Mouse (Mus musculus): ENCODE results near the gene Robo3. TPM values are rescaled to one million over a fixed set of nuclear protein-coding genes. Genes with fewer than 3 reads are reported as not detected.

Robo3 gene
- total and polyA plus RNA-seq, 3 experiments: 0.29 TPM; not detected in 2

DNA sequence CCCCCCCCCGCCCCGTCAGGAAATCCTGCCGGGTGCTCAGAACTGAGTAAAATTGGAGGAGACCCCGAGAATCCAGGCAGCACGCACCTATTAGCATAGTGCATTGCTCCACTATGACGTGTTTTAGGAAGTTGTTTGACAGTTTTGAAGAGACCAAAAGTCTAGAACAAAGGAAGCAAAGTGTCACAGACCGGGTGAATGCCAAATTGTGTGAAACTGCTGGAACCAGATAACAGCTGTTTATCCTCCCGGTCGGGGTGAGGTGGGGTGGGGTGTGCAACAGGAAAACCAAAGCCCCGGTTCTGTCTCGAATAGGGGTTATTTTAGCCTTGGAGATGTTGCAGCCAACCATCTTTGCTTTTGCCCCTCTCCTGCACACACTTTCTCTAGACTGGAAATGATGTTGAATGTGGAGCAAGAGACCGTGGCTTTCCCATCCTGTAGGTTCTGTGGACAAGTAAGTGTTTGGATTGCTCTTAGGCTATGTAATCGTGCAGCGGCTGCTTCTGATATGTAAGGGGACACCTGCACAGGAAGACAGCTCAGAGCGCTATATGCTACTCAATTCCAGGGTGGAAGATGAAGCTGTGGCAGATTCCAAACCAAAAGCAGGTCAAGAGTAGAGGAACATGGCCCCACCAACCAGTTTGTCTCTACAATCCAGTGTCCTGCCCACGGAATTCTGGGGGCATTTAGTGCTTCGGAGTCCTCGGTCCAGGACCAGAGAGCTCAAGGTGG is 946 bp upstream of the Robo3 start:
- H3K4me1 ChIP-seq (ENCODE audit: control insufficient read depth, insufficient read depth, low read length): no peaks in the 10 kb centered on the region
- H3K36me3 ChIP-seq (ENCODE audit: control insufficient read depth, insufficient read depth, low read length): no peaks in the 10 kb centered on the region
- H3K79me2 ChIP-seq (replicated peaks; ENCODE audit: control insufficient read depth, insufficient read depth, low read length): no peaks in the 10 kb centered on the region
- no peak overlapping the region for H3K9ac ChIP-seq (ENCODE audit: low read depth, low read length)
- 5% methylated on average over 18 of the region's 18 CpGs for WGBS
- no peak for DNase-seq
- no peak for TF ChIP-seq EP300 (IDR thresholded peaks at IDR 0.05; ENCODE audit: insufficient read depth, low read depth, low read length)
- no peak for TF ChIP-seq POLR2A (IDR thresholded peaks at IDR 0.05; ENCODE audit: insufficient read depth, low read depth, low read length)
- TF ChIP-seq CTCF (IDR thresholded peaks at IDR 0.05): no peak
- H3K27ac ChIP-seq: no peak overlapping the region
- intact Hi-C loops (cut with DNase I): no loop called here
- peaks cover 6% of the 10 kb centered on the region; the same call in 1 of the 2 replicates for H3K27me3 ChIP-seq (ENCODE audit: control insufficient read depth, insufficient read depth, low read length)
- no peak overlapping the region for H3K4me3 ChIP-seq

DNA sequence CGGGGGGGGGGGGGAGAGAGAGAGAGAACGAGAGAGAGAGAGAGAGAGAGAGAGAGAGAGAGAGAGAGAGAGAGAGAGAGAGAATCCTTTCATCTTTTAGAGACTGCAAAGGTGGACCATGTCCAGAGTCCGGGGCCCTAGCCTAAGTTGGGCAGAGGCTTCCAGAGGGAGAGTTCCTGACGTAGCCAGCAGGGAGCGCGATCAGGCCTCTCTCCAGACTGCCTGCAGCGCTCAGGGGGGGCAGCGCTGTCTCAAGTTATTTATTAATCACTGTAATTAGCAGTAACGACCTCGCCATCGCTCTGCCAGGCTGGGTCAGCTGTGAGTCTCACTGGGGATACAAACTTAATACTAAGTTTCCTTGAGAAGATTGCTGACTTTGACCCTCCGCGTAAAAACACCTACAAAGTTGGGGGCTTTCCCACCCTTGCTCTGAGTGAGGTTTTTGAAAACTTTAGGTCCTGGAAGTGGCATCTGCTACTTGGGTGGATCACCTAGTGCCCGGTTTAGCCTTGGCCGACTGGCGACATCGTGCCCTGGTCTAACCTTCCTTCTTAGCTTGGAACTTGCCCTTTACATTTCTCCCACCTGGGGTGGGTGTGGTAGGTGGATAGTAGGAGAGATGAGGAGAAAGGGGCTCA is 900 bp downstream of the Robo3 start:
- Histone ChIP-seq H3K27ac (no peak overlapping the region), H3K4me3 (no peak overlapping the region), H3K4me1 (ENCODE audit: control insufficient read depth, insufficient read depth, low read length) (no peaks in the 10 kb centered on the region), H3K9ac (ENCODE audit: low read depth, low read length) (no peak overlapping the region), H3K36me3 (ENCODE audit: control insufficient read depth, insufficient read depth, low read length) (no peaks in the 10 kb centered on the region), H3K79me2 (replicated peaks; ENCODE audit: control insufficient read depth, insufficient read depth, low read length) (no peaks in the 10 kb centered on the region), H3K27me3 (ENCODE audit: control insufficient read depth, insufficient read depth, low read length) (peaks cover 6% of the 10 kb centered on the region; the same call in 1 of the 2 replicates)
- intact Hi-C loops (cut with DNase I): no loop called here
- TF ChIP-seq CTCF (IDR thresholded peaks at IDR 0.05) (peak; percentile 70), POLR2A (IDR thresholded peaks at IDR 0.05; ENCODE audit: insufficient read depth, low read depth, low read length) (no peak)
- DNase-seq: peak in 1 of 2 experiments; percentile 63
- WGBS: 3% methylated on average over 16 of the region's 17 CpGs

DNA sequence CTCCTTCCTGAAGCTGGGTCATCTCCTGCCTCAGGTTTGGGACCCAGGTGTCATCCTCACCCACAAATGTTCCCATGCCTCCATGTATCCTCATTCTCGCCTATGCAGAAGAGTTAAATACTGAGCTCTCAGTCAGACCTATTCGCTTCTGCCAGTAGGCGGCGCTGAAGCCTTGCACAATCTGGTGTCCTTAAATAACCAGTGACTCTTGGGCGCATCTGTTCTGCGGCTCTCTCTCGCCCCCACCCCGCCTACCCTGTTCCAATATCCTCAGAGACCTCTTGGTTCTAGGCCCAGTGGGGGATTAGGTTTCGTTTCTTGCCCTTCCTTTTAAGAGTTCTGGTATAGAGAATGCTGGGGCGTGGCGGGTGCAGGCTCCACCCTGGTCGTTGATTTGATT is 2.5 kb downstream of the Robo3 start:
- 4% methylated on average over 12 of the region's 12 CpGs for WGBS
- TF ChIP-seq EP300 (IDR thresholded peaks at IDR 0.05; ENCODE audit: insufficient read depth, low read depth, low read length) (peak; percentile 82), CTCF (IDR thresholded peaks at IDR 0.05) (peak; percentile 98; the same call in 1 of the 2 replicates), POLR2A (IDR thresholded peaks at IDR 0.05; ENCODE audit: insufficient read depth, low read depth, low read length) (no peak)

DNA sequence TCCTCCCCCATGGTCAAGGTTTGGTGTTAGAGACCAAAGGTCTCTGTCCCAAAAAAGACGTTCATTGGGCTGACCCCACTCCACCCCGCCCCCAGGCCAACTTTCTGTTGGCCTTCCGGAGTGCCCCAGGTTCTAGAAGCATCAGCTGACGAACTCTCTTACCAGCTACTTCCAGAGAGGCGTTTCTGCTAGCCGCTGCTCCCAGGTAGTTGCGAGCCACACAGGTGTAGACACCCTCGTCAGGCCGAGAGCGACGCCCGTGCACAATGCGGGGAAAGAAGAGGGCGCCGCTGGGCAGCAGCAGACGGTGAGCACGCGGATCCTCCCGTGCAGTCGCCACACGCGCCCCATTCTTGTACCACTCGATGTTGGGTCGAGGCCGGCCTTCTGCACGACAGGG is 3.7 kb downstream of the Robo3 start:
- Histone ChIP-seq H3K4me3 (no peak overlapping the region), H3K79me2 (replicated peaks; ENCODE audit: control insufficient read depth, insufficient read depth, low read length) (no peaks in the 10 kb centered on the region), H3K36me3 (ENCODE audit: control insufficient read depth, insufficient read depth, low read length) (no peaks in the 10 kb centered on the region), H3K27me3 (ENCODE audit: control insufficient read depth, insufficient read depth, low read length) (peaks cover 1% of the 10 kb centered on the region; the same call in 1 of the 2 replicates), H3K27ac (no peak overlapping the region), H3K4me1 (ENCODE audit: control insufficient read depth, insufficient read depth, low read length) (no peaks in the 10 kb centered on the region), H3K9ac (ENCODE audit: low read depth, low read length) (no peak overlapping the region)
- intact Hi-C loops (cut with DNase I): no loop called here
- WGBS: 39% methylated on average over 26 of the region's 26 CpGs
- TF ChIP-seq POLR2A (IDR thresholded peaks at IDR 0.05; ENCODE audit: insufficient read depth, low read depth, low read length): no peak
- no peak for TF ChIP-seq EP300 (IDR thresholded peaks at IDR 0.05; ENCODE audit: insufficient read depth, low read depth, low read length)
- TF ChIP-seq CTCF (IDR thresholded peaks at IDR 0.05): no peak
- no peak for DNase-seq

More for the DNA sequence above, 2.5 kb downstream of the Robo3 start:
- intact Hi-C loops (cut with DNase I): loop anchor here (1.0 to 2.0 kb wide), 3 partner anchors 46 to 502 kb away; no protein-coding TSS in a partner anchor
- Histone ChIP-seq H3K9ac (ENCODE audit: low read depth, low read length) (no peak overlapping the region), H3K27me3 (ENCODE audit: control insufficient read depth, insufficient read depth, low read length) (peaks cover 4% of the 10 kb centered on the region; the same call in 1 of the 2 replicates), H3K79me2 (replicated peaks; ENCODE audit: control insufficient read depth, insufficient read depth, low read length) (no peaks in the 10 kb centered on the region), H3K4me3 (no peak overlapping the region), H3K4me1 (ENCODE audit: control insufficient read depth, insufficient read depth, low read length) (no peaks in the 10 kb centered on the region), H3K27ac (no peak overlapping the region), H3K36me3 (ENCODE audit: control insufficient read depth, insufficient read depth, low read length) (no peaks in the 10 kb centered on the region)
- peak; percentile 80 to 86 for DNase-seq

DNA sequence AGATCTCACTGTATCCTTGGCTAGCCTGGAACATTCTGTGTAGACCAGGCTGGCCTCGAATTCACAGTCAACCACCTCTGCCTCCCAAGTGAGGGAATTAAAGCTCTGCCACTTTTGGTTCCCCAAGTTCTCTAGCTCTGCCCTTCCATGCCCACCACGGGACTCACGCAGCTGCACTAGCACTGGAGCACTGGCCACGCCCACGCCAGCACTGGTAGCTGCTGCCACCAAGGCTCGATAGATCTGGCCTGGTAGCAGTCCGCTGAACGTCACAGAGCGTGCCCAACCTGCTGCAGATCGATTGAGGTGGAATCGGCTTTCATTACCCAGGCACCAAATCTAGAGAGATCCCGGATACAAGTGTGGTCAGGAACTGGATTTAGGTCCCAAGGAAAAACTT is 11.8 kb downstream of the Robo3 start:
- WGBS: 35% methylated on average over 12 of the region's 12 CpGs
- H3K9ac ChIP-seq (ENCODE audit: low read depth, low read length): no peak overlapping the region
- TF ChIP-seq POLR2A (IDR thresholded peaks at IDR 0.05; ENCODE audit: insufficient read depth, low read depth, low read length): no peak
- no peak for TF ChIP-seq CTCF (IDR thresholded peaks at IDR 0.05)
- no peak for TF ChIP-seq EP300 (IDR thresholded peaks at IDR 0.05; ENCODE audit: insufficient read depth, low read depth, low read length)

More for the DNA sequence above, 11.8 kb downstream of the Robo3 start:
- peak overlapping the region; percentile 25; the same call in 1 of the 2 replicates for H3K4me3 ChIP-seq
- DNase-seq: peak in 1 of 2 experiments; percentile 30
- no peaks in the 10 kb centered on the region for H3K27me3 ChIP-seq (ENCODE audit: control insufficient read depth, insufficient read depth, low read length)
- no peak overlapping the region for H3K27ac ChIP-seq
- intact Hi-C loops (cut with DNase I): loop anchor here (2.0 to 5.0 kb wide), 3 partner anchors 14 to 74 kb away; partner anchors contain the start of gene Ccdc15
- H3K36me3 ChIP-seq (ENCODE audit: control insufficient read depth, insufficient read depth, low read length): no peaks in the 10 kb centered on the region
- H3K4me1 ChIP-seq (ENCODE audit: control insufficient read depth, insufficient read depth, low read length): no peaks in the 10 kb centered on the region
- no peaks in the 10 kb centered on the region for H3K79me2 ChIP-seq (replicated peaks; ENCODE audit: control insufficient read depth, insufficient read depth, low read length)

Measured in heart, adult 2 months (tissue).